Mouse (Mus musculus) mesoderm, embryonic 11.5 days (tissue): ENCODE measurements around the gene Zc2hc1b.

ENCODE experiments used
- DNase-seq: peaks from one replicate; pipeline ENCODE4 v3.0.0-alpha.2; 2012; ENCODE audit warnings: low read depth, low spot score

Gene Zc2hc1b

DNA sequence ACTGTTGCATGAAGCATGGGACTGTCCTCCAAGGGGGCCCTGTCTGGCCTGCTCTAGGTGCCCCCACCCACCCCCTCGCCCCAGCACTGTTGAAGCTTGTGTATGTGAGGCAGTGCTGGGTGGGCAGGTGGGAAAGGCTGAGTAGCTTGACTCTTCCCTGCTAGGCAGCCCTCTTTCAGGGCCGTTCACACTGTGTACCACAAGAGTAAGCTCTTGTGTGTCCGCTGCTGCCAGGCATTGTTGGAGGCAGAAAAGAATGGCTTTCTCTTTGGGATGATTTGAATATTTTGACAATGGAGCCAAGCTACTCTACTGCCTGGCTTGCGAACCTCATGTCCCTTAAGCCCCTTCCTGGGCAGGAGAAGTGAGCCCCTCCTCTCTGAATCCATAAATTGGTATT lies 62.8 kb downstream of the Zc2hc1b start:
- DNase-seq, result no peak

DNA sequence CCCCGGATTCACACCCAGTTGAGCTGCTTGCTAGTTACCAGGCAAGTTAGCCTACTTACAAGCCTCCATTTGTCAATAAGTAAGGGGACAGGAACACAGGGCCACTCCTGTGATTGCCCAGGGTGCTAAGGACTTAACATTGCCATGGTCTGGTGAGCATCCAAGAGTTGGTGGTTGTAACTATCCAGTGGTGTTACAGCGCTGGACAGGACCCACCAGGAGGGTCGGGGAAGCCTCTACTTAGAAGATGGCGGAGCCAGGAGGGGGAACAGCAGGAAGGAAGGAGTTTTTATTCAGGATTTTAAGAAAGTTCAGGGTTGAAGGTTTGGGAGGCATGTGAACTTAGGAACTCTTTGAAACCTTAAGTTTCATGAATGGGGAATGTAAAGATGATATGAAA lies 64.2 kb downstream of the Zc2hc1b start:
- DNase-seq, result no peak

DNA sequence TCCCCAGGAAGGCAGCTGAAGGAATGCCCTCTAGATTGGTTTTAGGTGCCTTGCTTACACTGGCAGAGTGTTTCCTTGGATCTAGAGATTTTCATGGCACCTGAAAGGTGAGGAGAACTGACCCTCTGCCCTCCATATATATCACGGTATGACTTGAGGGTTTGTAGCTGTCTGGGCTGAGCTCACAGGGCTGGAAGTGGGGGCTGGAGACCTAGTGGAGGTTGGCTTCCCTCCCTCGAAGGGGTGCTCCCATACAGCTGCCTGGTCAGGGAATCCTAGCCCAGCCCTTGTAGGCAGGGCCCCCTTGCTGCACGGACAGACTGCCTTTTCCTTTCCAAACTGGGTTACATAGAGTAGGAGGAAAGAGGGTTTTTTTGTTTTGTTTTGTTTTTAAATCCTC lies 65.0 kb downstream of the Zc2hc1b start:
- no peak for DNase-seq

DNA sequence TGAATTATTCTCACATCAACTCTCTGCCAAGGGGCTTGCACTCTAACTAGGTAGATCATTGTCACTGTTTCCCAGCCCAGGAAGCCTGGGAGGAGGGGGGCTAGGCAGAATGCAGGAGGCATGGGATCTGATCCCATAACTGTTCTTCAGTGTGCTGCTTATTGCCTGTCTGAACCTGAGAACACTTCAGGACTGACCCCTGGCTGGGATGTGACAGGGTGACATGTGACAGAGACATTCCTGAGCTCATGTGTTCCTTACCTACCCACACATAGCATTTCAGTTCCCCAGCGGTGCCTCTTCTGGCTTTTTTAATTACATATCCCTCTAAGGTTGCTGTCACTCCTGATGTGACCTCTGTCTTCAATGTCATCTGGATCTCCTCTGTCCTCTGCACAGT lies 68.0 kb downstream of the Zc2hc1b start:
- no peak for DNase-seq

DNA sequence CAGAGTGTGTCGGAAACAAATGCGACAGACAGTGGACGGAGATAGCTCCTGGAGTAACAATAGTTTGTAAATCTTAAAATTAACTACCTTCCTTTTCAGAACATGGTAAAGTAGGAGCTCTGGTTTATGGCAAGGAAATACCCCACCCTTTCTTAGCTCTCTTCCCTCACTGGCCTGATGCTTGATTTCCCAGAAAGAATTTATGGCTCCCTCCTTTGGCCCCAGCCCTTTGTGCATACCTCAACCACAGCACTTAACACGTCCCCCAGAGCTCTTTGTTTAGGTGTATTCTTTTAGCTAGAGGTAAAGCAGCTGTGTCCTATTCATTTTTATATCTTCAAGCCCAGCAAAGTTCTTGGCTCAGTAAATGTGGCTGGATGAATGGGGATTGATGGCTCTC lies 69.0 kb downstream of the Zc2hc1b start:
- no peak for DNase-seq

DNA sequence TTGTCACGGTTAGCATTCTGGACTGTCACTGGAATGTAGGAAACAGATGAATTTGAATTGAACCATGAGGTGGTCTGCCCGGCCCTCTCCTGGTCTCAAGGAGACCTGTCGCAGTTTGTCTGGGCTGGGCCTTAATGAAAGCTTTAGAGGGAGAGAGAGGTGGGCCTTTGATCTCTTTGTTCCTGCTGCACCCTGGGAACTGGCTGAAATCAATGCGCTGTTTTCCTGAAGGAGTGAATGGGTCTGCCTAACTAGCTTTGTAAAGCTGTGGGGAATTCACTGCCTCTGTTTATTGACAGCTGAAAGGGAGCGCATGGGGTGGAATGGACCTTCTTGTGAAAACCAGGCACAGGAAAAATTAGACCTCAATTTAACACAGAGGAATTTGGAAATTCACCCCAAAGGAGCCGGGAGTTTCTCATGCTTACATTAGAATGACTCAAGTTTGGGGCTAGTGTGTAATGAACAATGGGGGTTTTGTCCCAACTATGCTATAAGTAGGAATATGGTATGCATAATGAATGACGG lies 69.7 kb downstream of the Zc2hc1b start:
- DNase-seq, result peak; percentile 83

DNA sequence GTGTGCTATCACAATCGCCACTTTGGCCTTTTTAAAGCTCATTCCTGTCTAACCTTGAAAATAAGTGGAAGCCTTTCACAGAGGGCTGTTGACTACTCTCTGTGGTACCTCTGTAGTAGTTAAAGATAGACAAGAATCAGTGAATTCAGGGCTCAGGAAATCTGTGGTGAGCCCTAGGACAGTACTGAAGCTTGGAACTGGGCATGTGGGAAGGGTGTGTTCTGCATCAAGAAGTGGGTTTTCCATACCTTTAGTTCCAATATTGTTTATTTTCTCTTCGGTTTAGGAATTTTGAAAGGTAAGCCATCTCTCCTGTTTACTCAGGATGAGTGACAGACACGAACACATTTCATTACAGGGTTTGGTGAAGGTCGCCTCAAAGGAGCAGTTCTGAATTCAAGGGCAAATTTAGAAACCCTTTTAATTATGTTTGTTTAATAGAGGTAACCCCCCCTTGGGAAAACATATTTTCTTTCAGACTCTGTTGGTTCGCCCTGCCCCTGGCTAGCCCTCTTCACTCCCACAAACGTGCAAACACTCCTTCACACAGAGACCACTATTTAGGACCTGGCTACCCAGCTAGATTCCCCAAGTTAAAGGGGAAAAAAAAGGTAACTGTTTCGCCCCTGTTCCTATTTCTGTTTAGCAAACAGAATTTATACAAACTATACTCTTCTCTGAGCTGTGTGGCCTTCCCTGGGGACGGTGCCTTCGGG lies 70.8 kb downstream of the Zc2hc1b start:
- no peak for DNase-seq

DNA sequence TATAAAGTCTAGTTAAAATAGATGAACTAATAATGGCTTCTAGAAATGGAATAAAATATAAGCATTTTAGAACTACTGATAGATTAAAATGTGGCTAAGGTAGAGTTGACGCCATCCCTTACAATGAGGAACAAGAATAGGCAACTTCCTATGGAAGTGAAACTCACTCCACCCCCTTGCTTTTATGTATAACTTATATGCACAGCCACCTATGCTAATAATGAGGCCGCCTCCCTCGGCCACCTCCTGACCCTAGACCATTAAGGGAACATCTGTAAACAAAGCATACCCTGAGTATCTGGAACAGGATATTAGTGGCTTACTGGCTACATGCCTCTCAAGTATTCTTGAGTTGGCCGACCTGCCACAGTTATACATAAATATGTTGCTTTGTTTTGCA lies 74.0 kb downstream of the Zc2hc1b start:
- DNase-seq, result no peak

DNA sequence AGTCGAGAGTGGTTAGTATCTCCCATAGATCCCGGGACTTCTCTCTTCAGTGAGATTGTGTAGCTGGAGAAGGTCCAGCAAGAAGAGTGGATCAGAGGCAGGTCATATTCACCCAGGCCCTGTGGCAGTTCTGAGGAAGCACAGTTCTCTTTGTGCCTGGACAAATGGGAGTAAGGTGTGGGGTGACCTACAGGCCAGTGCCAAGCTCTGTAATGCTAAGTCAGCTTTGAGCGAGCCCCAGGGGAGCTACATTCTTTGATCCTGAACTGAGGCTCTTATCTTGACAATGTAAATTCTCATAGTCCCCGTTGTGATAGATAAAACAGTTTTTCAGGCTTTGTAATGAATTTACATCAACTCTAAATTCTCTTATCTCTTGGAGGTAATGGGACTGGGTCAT lies 75.5 kb downstream of the Zc2hc1b start:
- no peak for DNase-seq

DNA sequence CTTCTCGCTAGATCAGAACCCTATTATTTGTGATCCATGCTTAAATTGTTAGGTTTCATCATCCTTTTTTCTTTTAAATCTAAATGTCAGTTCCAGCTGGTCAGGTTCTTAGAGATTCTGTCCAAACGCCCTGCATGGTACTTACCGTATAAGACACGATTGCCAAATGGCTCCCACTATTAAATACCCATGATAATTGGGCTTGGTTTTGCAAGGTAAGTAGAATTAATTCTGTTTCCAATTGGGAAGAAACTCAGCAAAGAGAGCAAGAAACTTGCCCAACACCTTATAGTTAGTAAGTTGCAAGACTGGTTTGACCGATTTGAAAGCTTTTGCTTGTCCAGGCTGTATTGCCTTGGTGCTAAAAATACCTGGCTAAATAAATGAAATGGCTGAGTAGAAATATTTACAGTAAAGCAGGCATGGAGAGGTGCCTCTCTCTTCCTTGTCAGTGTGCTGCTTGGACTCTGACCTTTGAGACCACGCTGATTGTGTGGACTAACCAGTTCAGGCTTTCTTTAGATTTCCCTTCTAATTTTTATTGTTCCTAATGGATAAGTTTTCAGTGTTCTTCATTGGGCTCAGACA lies 77.7 kb downstream of the Zc2hc1b start:
- no peak for DNase-seq
